Mouse (Mus musculus): ENCODE results near the gene Lyzl4. TPM values are rescaled to one million over a fixed set of nuclear protein-coding genes. Genes with fewer than 3 reads are reported as not detected.

Gene Lyzl4
- polyA plus RNA-seq, 1 experiment, result 0.32 TPM

DNA sequence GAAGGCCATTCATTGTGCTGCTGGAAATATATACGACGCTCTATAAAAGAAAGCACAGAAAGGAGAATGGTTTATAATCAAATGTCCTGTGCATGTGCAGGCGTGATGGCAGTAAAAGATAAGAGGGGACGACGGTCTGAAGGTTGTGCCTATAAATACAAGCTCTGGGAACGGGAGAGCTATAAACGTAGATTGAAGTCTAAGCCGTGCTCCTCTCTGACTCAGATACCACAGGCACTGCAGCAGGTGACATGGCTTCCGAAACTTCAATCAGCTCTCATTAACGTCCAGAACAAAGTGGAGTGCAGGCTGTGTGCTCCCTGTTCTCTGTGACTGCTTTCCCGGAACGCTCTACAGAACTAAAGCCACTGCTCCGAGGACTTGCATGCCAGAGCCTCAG is 15.2 kb upstream of the Lyzl4 start:
- peak overlapping the region; percentile 100 for H3K27ac ChIP-seq (ENCODE audit: insufficient read depth, low read depth, low read length)
- peaks cover 70% of the 10 kb centered on the region for H3K36me3 ChIP-seq (ENCODE audit: control insufficient read depth, insufficient read depth, low read length)
- H3K27me3 ChIP-seq (ENCODE audit: control insufficient read depth, insufficient read depth, low read length), result no peaks in the 10 kb centered on the region
- H3K4me3 ChIP-seq (ENCODE audit: low read depth, low read length), result peak overlapping the region; percentile 33
- 19% methylated on average over 13 of the region's 13 CpGs for WGBS
- TF ChIP-seq POLR2A (IDR thresholded peaks at IDR 0.05; ENCODE audit: low read depth, low read length) (no peak), CTCF (IDR thresholded peaks at IDR 0.05; ENCODE audit: extremely low read depth, insufficient read length, insufficient replicate concordance, low read depth, low read length) (no peak)
- H3K4me1 ChIP-seq (ENCODE audit: control insufficient read depth, insufficient read depth, insufficient read length, low read length), result peaks cover 41% of the 10 kb centered on the region

DNA sequence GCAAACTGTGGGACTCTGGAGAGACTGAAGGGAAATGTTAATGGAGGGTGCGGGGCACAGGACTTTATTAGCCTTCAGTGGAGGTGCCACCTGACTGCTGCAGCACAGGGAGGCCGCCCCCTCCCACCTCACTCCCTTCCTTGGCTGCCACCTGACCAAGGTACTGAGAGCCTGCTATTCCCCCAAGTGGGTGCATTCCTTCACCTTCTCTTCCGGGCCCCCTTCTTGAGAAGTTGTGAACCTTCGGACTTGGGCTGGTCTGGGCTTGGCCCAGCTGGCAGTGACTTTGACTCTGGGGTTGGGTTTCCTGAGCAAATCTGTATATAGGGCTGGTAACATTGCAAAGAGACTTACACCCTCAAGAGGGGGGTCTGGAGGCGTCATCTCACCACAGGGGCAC is 14.4 kb upstream of the Lyzl4 start:
- WGBS, result 30% methylated on average over 5 of the region's 5 CpGs
- H3K27me3 ChIP-seq (ENCODE audit: control insufficient read depth, insufficient read depth, low read length), result no peaks in the 10 kb centered on the region
- H3K36me3 ChIP-seq (ENCODE audit: control insufficient read depth, insufficient read depth, low read length), result peaks cover 65% of the 10 kb centered on the region
- H3K4me1 ChIP-seq (ENCODE audit: control insufficient read depth, insufficient read depth, insufficient read length, low read length), result peaks cover 49% of the 10 kb centered on the region
- peak overlapping the region; percentile 22; the same call in 1 of the 2 replicates for H3K4me3 ChIP-seq (ENCODE audit: low read depth, low read length)
- no peak for TF ChIP-seq CTCF (IDR thresholded peaks at IDR 0.05; ENCODE audit: extremely low read depth, insufficient read length, insufficient replicate concordance, low read depth, low read length)
- no peak for TF ChIP-seq POLR2A (IDR thresholded peaks at IDR 0.05; ENCODE audit: low read depth, low read length)
- peak overlapping the region; percentile 99 for H3K27ac ChIP-seq (ENCODE audit: insufficient read depth, low read depth, low read length)

DNA sequence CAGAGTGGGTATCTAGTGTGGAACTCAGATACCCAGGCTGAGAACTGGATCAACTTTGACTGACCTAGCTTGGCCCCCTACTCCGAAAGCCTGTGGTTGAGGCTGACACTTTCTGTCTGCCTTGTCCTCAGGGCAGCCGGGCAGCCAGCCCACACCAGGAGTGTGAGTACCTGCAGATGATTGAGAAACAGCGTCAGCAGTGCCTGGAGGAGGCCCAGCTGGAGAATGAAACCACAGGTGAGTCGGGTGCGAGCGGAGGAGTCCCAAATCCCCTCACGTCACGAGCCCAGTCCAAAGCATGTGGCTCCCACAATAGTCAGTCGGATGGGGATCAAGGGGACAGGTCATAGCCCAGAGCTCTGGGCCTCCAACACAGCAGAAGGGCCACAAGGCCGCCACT is 11.8 kb upstream of the Lyzl4 start:
- Histone ChIP-seq H3K27me3 (ENCODE audit: control insufficient read depth, insufficient read depth, low read length) (no peaks in the 10 kb centered on the region), H3K4me1 (ENCODE audit: control insufficient read depth, insufficient read depth, insufficient read length, low read length) (peaks cover 55% of the 10 kb centered on the region), H3K27ac (ENCODE audit: insufficient read depth, low read depth, low read length) (no peak overlapping the region), H3K36me3 (ENCODE audit: control insufficient read depth, insufficient read depth, low read length) (peaks cover 40% of the 10 kb centered on the region), H3K4me3 (ENCODE audit: low read depth, low read length) (no peak overlapping the region)
- TF ChIP-seq POLR2A (IDR thresholded peaks at IDR 0.05; ENCODE audit: low read depth, low read length) (no peak), CTCF (IDR thresholded peaks at IDR 0.05; ENCODE audit: extremely low read depth, insufficient read length, insufficient replicate concordance, low read depth, low read length) (no peak)
- 87% methylated on average over 10 of the region's 10 CpGs for WGBS

DNA sequence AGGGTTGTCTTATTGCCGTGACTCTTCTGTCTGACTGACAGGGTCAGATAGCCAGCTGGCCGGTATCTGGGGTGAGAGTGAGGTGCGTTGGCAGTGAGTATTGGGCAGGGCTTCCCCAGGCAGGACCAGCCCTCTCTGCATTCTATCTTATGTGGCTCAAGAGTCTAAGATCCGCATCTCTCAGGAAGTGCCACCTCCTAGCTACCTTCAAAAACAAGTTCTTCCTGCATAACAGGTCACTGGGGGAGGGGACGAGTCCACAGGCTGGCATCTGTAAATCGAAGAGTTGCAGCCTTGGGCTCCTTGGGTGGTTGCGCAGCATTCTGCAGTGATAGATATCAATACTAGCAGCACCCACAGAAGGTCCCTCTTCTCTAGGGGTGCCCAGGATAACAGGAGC is 5.1 kb upstream of the Lyzl4 start:
- no peaks in the 10 kb centered on the region for H3K27me3 ChIP-seq (ENCODE audit: control insufficient read depth, insufficient read depth, low read length)
- peaks cover 13% of the 10 kb centered on the region for H3K36me3 ChIP-seq (ENCODE audit: control insufficient read depth, insufficient read depth, low read length)
- H3K27ac ChIP-seq (ENCODE audit: insufficient read depth, low read depth, low read length), result no peak overlapping the region
- TF ChIP-seq POLR2A (IDR thresholded peaks at IDR 0.05; ENCODE audit: low read depth, low read length) (no peak), CTCF (IDR thresholded peaks at IDR 0.05; ENCODE audit: extremely low read depth, insufficient read length, insufficient replicate concordance, low read depth, low read length) (no peak)
- peaks cover 40% of the 10 kb centered on the region for H3K4me1 ChIP-seq (ENCODE audit: control insufficient read depth, insufficient read depth, insufficient read length, low read length)
- WGBS, result 30% methylated on average over 7 of the region's 7 CpGs
- H3K4me3 ChIP-seq (ENCODE audit: low read depth, low read length), result no peak overlapping the region

DNA sequence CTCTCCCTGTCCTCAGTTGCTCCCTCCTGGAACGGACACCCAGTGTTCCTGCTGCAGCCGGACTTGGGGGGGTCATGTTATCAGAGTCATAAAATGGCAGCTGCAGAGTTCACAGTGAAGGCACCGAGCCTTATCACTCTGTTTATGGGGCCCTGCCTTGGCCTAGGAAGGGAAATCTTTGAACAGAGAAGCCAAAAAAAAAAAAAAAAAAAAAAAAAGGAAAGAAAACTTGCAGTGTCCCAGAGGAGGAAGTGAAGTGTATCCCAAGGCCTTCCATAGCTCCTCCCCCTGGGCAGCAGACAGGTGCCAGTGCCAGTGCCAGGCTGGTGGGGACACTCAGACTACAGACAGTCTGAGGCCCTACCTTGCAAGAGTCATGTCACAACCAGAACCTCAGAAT is 3.0 kb upstream of the Lyzl4 start:
- Histone ChIP-seq H3K4me1 (ENCODE audit: control insufficient read depth, insufficient read depth, insufficient read length, low read length) (peaks cover 32% of the 10 kb centered on the region), H3K27ac (ENCODE audit: insufficient read depth, low read depth, low read length) (peak overlapping the region; percentile 95), H3K36me3 (ENCODE audit: control insufficient read depth, insufficient read depth, low read length) (peaks cover 11% of the 10 kb centered on the region), H3K4me3 (ENCODE audit: low read depth, low read length) (peak overlapping the region; percentile 73), H3K27me3 (ENCODE audit: control insufficient read depth, insufficient read depth, low read length) (no peaks in the 10 kb centered on the region)
- TF ChIP-seq POLR2A (IDR thresholded peaks at IDR 0.05; ENCODE audit: low read depth, low read length), result no peak; the same call in 1 of the 2 replicates
- TF ChIP-seq CTCF (IDR thresholded peaks at IDR 0.05; ENCODE audit: extremely low read depth, insufficient read length, insufficient replicate concordance, low read depth, low read length), result no peak
- WGBS, result 29% methylated on average over 3 of the region's 3 CpGs

DNA sequence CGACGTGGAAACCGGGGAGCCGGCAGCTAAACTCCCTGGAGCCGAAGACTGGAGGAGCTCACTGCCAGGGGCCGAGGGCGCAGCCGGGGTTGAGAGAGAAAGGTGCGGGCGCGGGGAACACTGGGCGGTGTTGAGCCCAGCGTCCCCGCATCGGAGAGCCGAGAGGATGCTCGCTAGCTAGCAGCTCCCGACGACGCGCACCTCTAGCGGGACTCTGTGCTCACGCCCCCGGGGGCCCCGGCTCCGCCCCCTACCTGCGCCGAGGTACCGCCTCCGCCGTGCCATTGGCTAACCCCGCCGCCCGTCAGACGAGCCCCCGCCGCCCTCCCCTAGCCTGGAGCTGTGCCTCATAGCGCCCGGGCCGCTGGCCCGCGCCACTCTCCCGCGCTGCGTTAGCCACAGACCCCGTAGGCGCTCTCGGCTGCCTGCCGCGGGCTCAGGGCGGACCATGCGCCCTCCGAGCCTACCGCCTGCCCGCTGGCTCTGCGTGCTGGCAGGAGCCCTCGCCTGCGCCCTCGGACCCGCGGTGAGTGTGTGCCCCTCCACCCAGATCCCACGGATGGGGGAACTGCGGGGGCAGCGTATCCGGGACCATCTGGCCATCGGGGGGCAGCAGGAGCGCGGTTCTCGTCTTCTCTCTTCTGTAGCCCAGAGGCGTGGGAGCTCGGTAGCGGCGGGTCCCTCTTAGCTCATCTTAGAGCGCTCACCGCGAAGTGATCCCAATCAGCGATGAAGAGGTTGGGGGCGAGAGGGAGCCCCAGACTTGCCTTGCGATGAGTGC is 695 bp upstream of the Lyzl4 start, which contains the start of gene Vipr1:
Gene Vipr1, plus strand, starts transcription at position 316 of the 781 bp plus-strand sequence.
- Histone ChIP-seq H3K27me3 (ENCODE audit: control insufficient read depth, insufficient read depth, low read length) (no peaks in the 10 kb centered on the region), H3K36me3 (ENCODE audit: control insufficient read depth, insufficient read depth, low read length) (peaks cover 10% of the 10 kb centered on the region)
- under 1% methylated on average over 79 of the region's 79 CpGs for WGBS

DNA sequence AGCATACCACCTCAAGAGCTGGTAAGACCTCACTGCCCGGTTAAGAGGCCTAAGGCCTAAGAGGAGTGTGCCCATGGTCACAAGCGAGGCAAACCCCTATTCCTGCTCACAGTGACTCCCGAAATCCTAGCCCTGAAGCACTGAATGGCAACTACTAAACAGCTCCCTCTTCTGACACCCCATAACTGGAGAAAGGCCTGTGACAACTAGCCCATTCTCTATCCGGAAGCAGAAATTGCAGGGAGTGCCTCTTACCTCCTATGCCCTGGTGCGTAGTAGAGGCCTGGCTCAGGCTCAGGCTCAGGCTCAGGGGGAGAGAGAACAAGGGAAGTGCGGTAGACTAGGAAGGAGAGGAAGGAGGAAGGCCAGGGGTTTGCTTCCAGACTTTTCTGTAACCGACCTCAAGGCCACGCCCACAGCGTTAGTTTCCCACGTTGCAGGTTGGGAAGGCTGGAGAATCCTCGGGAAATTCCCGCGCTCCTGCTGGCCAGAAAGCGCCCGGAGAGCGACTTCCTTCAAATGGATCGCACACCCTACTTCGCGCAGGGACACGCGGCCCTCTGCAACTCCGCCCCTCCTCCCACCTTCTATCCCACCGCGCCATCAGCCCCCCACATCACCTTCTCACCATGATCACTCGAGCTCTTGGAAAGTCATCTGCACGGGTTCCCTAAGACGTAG is 521 bp downstream of the Lyzl4 start:
- H3K4me3 ChIP-seq (ENCODE audit: low read depth, low read length), result peak overlapping the region; percentile 73
- H3K4me1 ChIP-seq (ENCODE audit: control insufficient read depth, insufficient read depth, insufficient read length, low read length), result peaks cover 14% of the 10 kb centered on the region
- TF ChIP-seq CTCF (IDR thresholded peaks at IDR 0.05; ENCODE audit: extremely low read depth, insufficient read length, insufficient replicate concordance, low read depth, low read length), result 0 out of 2 replicates have a peak, but pooled peaks have one; percentile 32
- 0 out of 2 replicates have a peak, but pooled peaks have one; percentile 10 for TF ChIP-seq POLR2A (IDR thresholded peaks at IDR 0.05; ENCODE audit: low read depth, low read length)
- 7% methylated on average over 27 of the region's 27 CpGs for WGBS
- H3K36me3 ChIP-seq (ENCODE audit: control insufficient read depth, insufficient read depth, low read length), result peaks cover 4% of the 10 kb centered on the region
- H3K27me3 ChIP-seq (ENCODE audit: control insufficient read depth, insufficient read depth, low read length), result no peaks in the 10 kb centered on the region
- peak overlapping the region; percentile 39 for H3K27ac ChIP-seq (ENCODE audit: insufficient read depth, low read depth, low read length)

More for the DNA sequence above, 695 bp upstream of the Lyzl4 start, which contains the start of gene Vipr1:
- TF ChIP-seq POLR2A (IDR thresholded peaks at IDR 0.05; ENCODE audit: low read depth, low read length) (peak; percentile 88), CTCF (IDR thresholded peaks at IDR 0.05; ENCODE audit: extremely low read depth, insufficient read length, insufficient replicate concordance, low read depth, low read length) (no peak)
- Histone ChIP-seq H3K27ac (ENCODE audit: insufficient read depth, low read depth, low read length) (peak within 1 kb of the TSS; percentile 95), H3K4me3 (ENCODE audit: low read depth, low read length) (peak within 1 kb of the TSS; percentile 73), H3K4me1 (ENCODE audit: control insufficient read depth, insufficient read depth, insufficient read length, low read length) (peaks cover 21% of the 10 kb centered on the region)
